Mouse (Mus musculus) left cerebral cortex, adult 8-10 months (tissue): ENCODE data around the gene Morf4l2. TPM values are rescaled to one million over a fixed set of nuclear protein-coding genes. Genes with fewer than 3 reads are reported as not detected.
"Not testable (repeated sequence)": the region's sequence is repeated elsewhere in the genome, so short reads cannot be mapped to it uniquely, and the experiment has no call there.

Source experiments
- DNase-seq, 2 experiments: peaks; one replicate each; pipeline ENCODE4 v3.0.0; 2022; ENCODE audit warnings: low spot score in 2 of 2
- total RNA-seq, 4 experiments: library from RNA; stranded (reverse); gene quantifications; 2 replicates each; pipeline ENCODE4 v1.2.4; 2022

The Morf4l2 gene
- total RNA-seq, result 100 to 1,000 TPM; 291 to 334 (median 319) TPM

DNA sequence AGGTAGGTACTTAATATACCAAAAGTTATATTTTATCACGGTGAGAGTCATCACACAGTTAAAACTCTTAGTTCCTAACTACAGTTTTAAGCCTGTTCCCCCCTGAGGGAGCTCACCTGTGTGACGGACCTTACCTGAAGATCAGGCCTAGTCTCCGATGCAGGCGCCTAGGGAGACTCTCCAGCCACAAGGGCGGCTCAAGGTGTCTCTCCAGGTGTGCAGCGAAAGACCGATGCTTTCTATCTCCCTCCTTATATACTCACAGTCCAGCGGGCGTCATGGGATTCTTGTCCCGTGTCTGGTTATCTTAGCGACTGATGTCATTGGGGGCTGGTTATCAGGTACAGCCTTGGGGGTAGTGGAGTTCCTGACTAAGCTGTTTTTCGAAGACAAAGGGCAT lies at the start of gene Morf4l2:
TSS of gene Morf4l2 (minus strand) at position 232 of the 400 bp plus-strand sequence.
- DNase-seq, result no peak

DNA sequence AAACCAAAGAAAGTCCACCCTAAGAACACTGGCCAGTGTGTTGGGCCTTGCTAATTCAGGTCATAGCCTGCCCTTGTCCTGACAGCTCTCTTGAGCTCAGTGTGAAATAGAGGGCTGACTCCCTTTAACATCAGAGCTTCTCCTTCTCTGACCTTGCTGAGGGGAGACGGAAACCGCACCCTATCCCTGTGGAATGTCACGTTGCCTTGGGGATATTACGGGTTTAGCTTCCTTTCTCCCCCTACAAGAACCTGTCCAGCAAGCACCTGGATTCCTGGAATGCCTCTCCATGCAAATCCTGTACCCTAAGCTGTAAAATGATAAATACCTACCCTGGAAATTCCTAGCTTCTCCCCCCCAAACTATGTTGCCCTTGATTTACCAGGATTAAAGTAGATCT lies 46.0 kb upstream of the Morf4l2 start:
- DNase-seq, result no peak

DNA sequence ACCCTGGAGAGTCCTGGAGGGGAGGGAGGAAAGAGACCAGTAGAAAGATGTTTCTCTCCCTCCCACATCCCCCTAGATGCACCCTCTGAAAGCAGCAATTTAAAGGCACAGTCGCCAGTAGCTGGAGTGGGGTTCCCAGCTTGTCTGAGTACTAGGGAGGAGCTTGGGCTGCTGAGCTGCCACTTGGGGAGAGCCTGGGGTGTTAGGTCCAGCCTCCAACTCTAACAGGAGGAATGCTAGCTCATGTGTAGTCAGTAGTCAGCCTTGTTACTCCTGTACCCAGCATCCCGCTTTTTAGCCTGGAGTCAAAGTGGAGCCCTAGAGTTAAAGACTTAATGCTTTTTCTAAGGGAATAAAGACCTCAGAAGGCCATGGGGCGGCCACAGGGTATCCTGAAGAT lies 36.6 kb upstream of the Morf4l2 start, which contains the start of gene Glra4:
TSS of gene Glra4 (minus strand) at position 101 of the 400 bp plus-strand sequence.
- no peak for DNase-seq

DNA sequence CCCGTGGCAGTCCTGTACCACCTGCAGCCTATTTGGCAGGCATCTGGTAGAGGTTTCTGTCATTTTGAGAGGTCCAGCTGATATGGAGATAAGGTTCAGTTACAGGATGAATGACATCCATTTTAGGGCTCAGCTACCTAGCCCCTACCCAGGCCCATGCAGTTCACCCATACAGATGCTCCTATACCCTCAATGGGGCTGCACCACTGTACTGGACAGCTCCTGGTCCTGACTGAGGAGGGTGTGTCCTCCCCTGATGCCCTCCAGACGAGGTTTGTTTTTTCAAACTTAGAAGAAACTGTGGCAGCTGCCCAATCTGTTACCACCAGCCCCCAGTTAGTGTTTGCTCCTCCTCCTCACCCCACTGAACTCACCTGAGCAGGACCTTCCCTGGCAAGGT lies 35.8 kb upstream of the Morf4l2 start:
- no peak for DNase-seq

DNA sequence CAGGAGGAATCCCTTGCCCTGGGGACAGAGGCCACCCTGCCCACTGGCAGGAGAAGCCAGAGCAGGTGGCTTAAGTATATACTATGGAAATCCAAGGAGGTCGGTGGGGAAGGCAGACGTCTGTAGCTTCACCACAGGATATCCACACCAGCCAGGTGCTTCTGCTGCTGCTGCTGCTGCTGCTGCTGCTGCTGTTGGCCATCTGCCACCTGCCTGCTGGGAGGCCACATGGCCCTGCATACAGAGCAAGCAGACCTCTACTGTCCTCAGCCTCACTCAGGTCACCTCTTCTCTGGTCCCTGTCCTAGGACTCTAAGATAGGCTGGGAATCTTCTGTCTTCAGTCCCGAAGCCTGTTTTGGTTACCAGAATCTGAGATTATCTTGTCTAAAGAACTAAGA lies 34.6 kb upstream of the Morf4l2 start:
- DNase-seq, result no peak

DNA sequence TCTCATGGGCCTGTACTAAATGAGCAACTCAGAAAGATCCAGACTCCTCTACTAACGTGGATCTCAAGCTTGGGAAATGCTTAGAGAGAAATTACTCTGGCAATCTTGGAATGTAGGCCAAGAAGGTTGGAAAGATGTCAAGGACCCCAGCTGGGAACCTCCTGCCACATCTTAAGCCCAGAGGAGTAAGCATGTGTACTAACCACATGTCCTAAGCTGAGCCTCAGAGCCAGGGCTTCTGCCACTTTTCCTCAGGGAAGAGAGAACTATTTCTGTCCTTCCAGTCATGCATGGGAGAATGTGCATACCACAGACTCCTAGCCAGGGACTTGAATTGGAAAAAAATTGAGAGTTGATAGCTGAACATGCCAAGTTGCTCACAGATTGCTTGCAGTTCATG lies 29.5 kb upstream of the Morf4l2 start:
- no peak for DNase-seq

DNA sequence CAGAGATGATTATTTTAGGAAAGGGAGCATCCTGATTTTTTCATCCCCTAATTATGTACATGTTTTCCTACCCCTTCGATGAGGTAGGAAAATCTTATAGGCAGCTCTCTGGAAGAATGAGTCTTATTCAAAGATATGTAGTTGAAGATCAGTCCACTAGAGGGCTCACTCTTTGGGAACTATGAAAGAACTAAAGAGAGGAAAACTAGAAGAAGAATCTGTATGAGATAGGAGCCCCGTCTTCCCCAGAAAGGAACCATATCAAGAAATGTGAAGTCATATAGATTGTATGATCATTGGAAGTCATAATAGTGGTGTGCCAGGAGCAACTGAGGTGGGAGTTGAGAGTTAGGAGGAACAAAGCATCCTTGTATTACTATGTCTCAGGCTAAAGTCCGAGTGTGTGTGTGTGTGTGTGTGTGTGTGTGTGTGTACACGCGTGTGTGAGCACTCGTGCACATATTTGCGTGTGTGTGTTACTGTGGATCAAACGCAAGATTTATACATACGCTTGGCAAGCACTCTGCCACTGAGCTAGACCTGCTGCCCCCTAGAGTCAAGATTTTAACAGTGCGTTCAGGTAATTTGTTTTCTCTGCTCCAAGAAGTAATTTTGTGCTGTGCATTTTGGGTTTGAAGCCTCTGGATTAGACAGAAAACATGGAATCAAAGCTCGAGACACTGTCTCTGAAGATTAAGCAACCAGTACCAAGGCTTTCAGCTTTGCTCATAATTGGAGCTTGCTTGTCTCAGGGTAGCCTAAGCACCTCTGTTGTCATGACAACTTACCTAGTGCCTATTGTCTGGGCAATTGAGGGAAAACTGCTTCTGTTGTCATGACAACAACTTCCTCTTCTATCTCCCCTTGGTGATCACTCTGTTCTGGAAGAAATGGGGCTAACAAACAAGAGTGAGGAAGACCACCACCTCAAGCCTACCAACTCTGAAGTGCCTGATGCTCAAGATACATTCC lies 17.9 kb upstream of the Morf4l2 start:
- no peak for DNase-seq

DNA sequence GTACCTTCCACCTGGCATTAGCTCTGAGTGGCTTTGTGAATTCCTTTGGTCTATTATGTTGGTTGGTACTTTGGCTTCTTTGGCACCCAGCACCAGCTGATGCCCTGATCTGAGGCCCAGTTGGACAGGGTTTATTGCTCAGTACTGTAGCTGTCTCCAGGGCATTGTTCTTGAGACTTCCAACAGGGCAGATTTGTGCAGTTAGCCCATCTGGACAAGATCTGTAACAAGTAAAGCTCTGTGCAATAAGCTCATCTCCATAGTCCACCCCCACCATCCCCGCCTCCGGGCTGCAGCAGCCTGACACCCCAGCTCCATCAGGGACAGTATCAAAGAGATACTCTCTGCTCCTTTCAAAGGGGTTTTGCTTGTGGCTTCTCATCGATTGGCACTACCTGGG lies 12.0 kb upstream of the Morf4l2 start:
- DNase-seq, result peak in 1 of 2 experiments; percentile 48

DNA sequence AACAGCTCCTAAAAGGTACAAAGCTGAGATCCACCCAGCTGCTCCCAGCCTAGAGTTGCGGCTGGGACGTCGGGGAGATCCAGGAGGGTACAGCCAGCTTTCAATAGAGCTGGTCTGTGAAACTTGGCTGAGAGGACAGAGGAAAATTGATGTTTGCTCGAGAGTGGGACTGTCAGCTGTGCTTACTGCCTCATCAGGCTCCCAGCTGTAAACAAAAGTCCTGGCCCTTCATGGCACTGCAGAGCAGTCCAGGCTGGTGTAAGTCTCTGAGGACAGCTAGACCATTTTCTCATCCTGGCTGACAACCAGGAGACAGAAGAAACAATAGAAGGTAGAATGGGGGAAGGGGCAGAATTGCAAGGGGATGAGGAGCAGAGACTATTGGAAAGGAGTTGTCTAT lies 5.8 kb upstream of the Morf4l2 start:
- DNase-seq, result peak in 1 of 2 experiments; percentile 31

DNA sequence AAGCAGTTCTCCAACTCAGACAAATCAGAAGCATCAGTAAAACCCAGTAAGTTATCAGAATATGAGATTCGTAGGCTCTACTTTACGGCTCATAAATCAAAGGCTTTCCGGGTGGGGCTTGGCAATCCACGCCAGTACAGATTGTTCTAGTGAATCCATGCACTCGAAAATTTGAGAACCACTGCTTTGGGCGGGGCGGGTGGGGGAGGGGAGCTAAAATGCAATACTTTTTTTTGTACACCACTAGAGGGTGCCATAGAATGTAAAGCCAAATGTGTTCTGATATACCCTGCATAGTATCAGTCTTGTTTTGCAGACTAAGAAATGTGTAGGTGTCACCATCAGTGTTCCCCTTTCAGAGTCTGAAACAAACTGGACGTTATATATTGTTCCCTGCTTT lies 1.2 kb upstream of the Morf4l2 start:
- no peak for DNase-seq

DNA sequence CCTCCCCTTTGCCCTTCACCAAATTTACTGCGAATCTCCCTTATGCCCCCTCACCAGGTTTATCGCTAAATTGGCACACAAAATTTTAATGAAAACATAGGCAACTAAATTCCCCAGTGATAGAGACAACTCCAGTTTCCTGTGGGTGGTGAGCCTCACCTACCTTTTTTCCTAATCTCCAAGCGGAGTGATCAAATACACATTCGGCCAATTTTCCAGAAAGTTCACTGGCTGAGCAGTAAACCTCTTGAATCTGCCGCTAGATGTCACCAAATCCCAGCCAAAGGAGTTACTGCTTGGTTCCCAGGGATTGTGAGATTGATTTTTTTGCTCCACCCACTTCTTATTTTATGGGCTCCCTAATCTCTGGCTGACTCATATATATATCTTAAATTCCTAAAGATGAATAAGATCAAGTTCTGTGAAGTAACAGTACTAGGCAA lies 808 bp downstream of the Morf4l2 start:
- DNase-seq, result peak in 1 of 2 experiments; percentile 20

DNA sequence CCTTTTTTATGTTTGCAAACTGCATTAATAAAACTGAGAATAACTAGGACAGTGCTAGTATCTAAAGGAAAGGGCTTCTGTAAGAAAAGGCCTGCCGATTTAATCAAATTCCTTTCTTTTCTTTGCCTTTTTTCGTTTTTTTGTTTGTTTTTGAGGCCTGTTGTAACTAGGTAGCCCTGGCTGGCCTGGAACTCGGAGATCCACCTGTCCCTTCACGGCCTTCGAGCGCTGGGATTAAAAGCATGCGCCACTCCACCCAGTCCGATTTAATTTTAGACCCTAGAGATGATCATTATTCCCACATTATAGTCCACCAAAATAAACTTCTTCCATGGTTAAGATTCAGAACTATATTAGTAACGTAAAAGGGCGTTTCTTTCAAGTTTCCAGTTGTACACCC lies 1.2 kb downstream of the Morf4l2 start:
- DNase-seq, result no peak

DNA sequence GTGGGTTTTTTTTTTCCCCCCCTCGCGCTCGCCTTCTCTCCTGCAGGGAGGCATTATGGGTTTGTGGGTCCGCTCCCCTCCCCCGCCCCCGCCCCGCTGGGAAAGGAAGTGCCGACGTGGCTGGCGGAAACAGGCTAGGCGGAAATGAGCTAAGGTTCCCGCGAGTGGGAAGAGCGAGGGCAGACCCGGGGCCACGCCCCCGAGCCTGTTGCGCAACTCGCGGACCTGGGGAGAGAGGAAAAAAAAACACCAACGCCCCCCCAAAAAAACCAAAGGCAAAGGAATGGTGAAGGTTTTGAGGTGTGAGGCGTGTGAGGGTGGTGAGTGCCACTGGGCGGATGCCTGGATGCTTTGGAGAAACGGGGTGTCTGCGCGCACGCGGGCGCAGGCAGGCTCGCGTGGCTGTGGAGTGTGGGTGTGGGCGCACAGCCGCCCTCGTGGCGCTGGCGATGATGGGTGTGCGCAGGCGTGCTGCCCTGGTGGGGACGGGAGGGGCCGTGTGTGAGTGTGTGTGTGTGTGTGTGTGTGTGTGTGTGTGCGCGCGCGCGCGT lies 1.8 kb downstream of the Morf4l2 start:
- peak; percentile 59 to 68 for DNase-seq

DNA sequence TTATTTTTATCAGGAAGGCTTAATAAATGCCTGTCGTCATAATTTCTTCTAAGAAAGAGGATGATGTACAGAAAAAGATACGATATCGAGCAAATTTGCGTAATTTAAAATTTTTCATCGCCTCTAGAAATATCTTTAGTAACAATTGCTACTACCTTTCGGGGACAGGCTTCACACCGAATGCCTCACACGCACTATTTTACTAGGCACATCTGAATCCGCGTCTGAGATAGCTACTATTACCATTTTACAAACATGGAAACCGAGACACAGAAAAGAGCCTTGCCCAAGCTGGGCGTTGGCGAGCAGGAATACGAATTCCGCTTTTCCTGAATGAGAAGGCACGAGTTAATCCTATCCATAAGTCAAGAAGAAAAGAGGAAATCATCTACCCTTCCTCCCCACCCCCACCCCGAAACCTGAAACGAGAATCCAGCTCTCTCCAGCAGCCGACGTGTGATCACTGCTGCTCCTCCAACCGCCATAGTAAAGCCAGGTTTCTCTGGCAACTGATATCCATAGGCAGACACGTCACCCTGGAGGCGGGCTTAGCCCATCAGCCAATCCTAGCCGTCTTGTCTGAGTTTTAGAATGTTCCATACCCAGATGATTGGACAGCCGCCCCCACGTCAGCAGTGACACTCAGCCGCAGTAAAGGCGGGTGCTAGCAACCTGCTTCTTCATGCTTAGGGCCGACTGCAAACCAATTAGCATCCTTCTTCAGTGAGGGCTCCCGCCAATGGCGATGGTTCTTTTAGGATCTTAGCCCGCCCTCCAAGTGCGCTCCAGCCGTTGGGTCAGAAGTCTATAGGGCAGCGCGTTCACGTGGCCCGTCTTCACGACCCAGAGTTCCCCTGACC lies 2.5 kb downstream of the Morf4l2 start:
- peak; percentile 77 to 98 for DNase-seq

DNA sequence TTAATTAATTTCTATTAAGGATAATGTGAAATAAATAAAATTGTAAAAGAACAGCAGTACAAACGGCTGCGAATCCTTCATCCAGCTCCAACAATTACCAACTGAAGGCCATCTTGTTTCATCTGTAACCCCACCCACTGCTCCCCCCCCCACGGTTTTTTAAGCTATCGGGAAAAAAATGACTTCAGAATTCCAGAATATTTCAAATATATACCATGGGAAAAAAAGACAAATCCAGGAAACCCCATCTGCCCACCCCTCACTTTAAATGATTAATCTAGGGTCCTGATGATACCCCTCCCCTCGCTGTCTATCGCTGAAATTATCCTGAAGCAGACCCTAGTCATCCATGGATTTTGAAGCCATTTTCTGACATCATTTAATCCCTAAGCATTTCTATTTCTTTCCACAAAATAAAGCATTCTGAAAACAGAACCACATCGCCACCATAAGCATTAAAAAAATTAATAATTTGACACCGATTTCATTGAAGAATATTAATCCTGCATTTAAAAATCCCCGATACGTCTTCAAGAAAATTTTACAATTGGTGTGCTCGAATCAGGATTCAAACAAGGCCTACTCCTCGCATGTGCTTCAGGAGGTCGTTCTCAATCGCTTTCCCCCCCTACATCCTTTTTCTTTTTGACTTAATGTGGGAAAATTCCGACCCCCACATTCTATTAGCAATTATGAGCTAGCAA lies 3.3 kb downstream of the Morf4l2 start:
- no peak for DNase-seq

DNA sequence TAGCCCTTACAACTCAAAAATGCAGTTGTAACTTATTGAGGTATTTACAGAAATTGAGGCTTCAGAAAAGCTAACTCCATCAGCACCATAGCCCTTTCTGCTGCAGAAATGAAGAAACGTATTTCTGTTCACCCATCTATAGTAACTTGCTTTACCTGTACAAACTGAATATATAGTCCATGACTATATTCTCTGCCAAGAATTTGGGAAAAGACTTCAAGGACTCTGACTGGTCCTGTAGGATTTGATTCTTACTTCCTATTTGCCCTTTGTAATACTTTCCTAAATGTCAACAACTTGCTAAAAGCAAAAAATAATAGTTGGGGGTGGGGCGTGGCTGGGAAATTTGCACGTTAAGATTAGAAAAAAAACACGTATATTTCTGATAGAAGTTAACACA lies 11.5 kb downstream of the Morf4l2 start:
- no peak for DNase-seq

DNA sequence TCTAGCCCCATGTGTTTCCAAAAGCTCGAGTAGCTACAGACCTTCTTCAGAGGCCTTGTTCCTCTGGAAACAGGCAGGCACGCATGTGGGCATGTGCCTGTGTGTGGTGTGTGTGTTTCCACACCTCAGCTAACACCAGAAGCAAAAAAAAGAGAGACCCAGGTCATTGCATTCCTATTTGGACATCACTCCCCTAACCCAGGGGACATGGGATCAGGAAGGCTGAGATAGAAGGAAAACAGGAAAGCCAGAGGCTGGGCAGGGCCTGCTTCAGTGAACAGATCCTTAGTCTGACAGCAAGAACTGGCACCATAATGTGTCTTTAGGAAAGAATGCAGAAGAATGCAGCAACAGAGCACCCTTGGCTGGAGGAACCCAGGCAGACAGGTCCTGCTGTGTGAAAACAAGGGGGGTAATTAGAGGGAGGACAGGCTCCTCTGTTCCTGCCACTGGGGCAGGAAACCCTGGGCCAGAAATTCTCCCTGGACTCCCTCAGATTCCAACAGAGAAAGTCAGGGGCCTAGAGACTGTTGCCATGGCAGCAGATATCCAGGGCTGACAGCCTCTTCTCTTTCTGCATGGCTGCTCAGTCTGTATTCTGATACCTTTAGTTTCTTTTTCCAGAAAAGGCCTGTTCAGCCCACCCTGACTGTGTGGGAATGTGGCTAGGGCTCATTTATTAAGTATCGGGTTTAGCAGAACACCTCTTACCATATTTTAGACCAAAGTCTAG lies 28.6 kb downstream of the Morf4l2 start:
- not testable (repeated sequence) for DNase-seq

DNA sequence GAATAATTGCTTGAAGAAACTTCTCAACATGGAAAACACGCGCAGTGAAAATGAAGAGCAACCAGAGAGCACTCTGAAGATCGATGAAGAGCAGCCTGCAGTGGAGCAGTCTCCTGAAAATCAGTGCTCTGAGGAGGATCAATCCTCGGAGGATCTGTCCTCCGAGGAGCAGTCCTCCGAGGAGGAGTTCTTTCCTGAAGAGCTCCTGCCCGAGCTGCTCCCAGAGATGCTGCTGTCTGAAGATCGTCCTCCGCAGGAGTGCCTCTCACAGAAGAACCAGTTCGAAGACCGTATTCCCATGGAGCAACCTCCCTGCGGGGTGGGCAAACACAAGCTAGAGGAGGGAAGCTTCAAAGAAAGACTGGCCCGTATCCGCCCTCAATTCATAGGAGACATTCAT lies 34.7 kb downstream of the Morf4l2 start:
- DNase-seq, result no peak

DNA sequence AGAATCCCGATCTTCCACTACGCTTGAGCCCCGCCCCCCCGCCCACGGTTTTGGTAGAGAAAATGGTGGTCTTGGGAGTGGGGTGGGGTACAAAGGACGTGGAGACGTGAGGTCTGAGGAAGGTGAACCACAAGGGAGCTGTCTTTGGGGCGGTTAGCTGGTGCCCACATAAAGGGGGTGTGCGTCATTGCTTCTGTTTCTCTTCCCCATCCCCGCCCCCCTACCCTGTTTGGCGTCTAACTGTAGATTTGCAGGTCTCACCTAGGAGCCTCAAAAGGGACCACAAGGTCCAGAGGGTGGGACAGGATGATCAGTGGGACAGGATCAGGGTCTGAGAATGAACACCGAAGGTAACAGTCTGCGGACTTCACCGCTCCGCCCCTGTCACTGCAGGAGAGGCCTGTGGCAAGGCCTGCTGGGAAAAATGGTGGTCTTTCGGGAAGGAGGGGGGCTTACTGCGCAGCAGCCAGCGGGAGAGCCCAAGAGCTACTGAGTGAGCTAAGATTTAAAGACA lies 35.3 kb downstream of the Morf4l2 start:
- DNase-seq, result peak; percentile 15 to 20
